Mouse (Mus musculus): ENCODE measurements around the gene Exoc3l4. TPM values are rescaled to one million over a fixed set of nuclear protein-coding genes. Genes with fewer than 3 reads are reported as not detected.

Exoc3l4 gene
- polyA plus RNA-seq, 1 experiment from 2014 or later: 25.9 TPM

- Histone ChIP-seq H3K27me3 (ENCODE audit: insufficient read depth, low read length) (0 out of 2 replicates have a peak, but pooled peaks cover 6% of the 10 kb centered on the region), H3K27ac (no peak overlapping the region), H3K4me3 (replicated peaks; ENCODE audit: low read depth, low read length) (no peak overlapping the region), H3K4me2 (ENCODE audit: low read length) (no peak overlapping the region), H3K4me1 (replicated peaks; ENCODE audit: insufficient read depth, low read length) (peaks cover 10% of the 10 kb centered on the region), H3K36me3 (ENCODE audit: insufficient read depth, low read length) (no peaks in the 10 kb centered on the region), H3K9ac (ENCODE audit: low read depth, low read length) (no peak overlapping the region), H3K9me3 (replicated peaks; ENCODE audit: low read length) (no peaks in the 10 kb centered on the region)
- ATAC-seq (replicated peaks; ENCODE audit: low FRiP score, low read depth) (no peak), DNase-seq (ENCODE audit: low spot score) (no peak)
- TF ChIP-seq CTCF (IDR thresholded peaks at IDR 0.05; ENCODE audit: low read depth): no peak
- WGBS: 59% methylated on average over 10 of the region's 10 CpGs
Measured at GRCm38 (mm10) chr12:111404880-111405279, 11.9 kb upstream of the Exoc3l4 start.

GRCm38 (mm10) chr12:111406622-111407021 is 10.2 kb upstream of the Exoc3l4 start, which contains the start of gene Lbhd2:
TSS of gene Lbhd2 (plus strand) at chr12:111406809.
- Histone ChIP-seq H3K36me3 (ENCODE audit: insufficient read depth, low read length) (no peaks in the 10 kb centered on the region), H3K9me3 (replicated peaks; ENCODE audit: low read length) (no peaks in the 10 kb centered on the region), H3K4me1 (replicated peaks; ENCODE audit: insufficient read depth, low read length) (peaks cover 10% of the 10 kb centered on the region), H3K27ac (no peak within 1 kb of the TSS), H3K9ac (ENCODE audit: low read depth, low read length) (no peak within 1 kb of the TSS; the same call in 1 of the 2 replicates), H3K27me3 (ENCODE audit: insufficient read depth, low read length) (0 out of 2 replicates have a peak, but pooled peaks cover 6% of the 10 kb centered on the region), H3K4me2 (ENCODE audit: low read length) (peak within 1 kb of the TSS; percentile 54), H3K4me3 (replicated peaks; ENCODE audit: low read depth, low read length) (peak within 1 kb of the TSS; percentile 23)
- no peak for DNase-seq (ENCODE audit: low spot score)
- no peak for TF ChIP-seq CTCF (IDR thresholded peaks at IDR 0.05; ENCODE audit: low read depth)
- 4% methylated on average over 23 of the region's 24 CpGs for WGBS
- no peak for ATAC-seq (replicated peaks; ENCODE audit: low FRiP score, low read depth)

GRCm38 (mm10) chr12:111409583-111409982 is 7.2 kb upstream of the Exoc3l4 start:
- H3K4me3 ChIP-seq (replicated peaks; ENCODE audit: low read depth, low read length): no peak overlapping the region
- no peak overlapping the region for H3K27ac ChIP-seq
- 41% methylated on average over 5 of the region's 5 CpGs for WGBS
- H3K36me3 ChIP-seq (ENCODE audit: insufficient read depth, low read length): no peaks in the 10 kb centered on the region
- H3K27me3 ChIP-seq (ENCODE audit: insufficient read depth, low read length): 0 out of 2 replicates have a peak, but pooled peaks cover 6% of the 10 kb centered on the region
- peaks cover 13% of the 10 kb centered on the region for H3K4me1 ChIP-seq (replicated peaks; ENCODE audit: insufficient read depth, low read length)
- H3K9me3 ChIP-seq (replicated peaks; ENCODE audit: low read length): no peaks in the 10 kb centered on the region
- ATAC-seq (replicated peaks; ENCODE audit: low FRiP score, low read depth) (no peak), DNase-seq (ENCODE audit: low spot score) (no peak)
- no peak overlapping the region for H3K4me2 ChIP-seq (ENCODE audit: low read length)
- H3K9ac ChIP-seq (ENCODE audit: low read depth, low read length): no peak overlapping the region
- TF ChIP-seq CTCF (IDR thresholded peaks at IDR 0.05; ENCODE audit: low read depth): no peak

GRCm38 (mm10) chr12:111411631-111412355 is 5.0 kb upstream of the Exoc3l4 start:
- no peak for ATAC-seq (replicated peaks; ENCODE audit: low FRiP score, low read depth)
- DNase-seq (ENCODE audit: low spot score): no peak
- Histone ChIP-seq H3K4me3 (replicated peaks; ENCODE audit: low read depth, low read length) (no peak overlapping the region), H3K36me3 (ENCODE audit: insufficient read depth, low read length) (no peaks in the 10 kb centered on the region), H3K27ac (0 out of 2 replicates have a peak overlapping the region, but pooled peaks have one; percentile 81), H3K9ac (ENCODE audit: low read depth, low read length) (no peak overlapping the region), H3K9me3 (replicated peaks; ENCODE audit: low read length) (no peaks in the 10 kb centered on the region), H3K27me3 (ENCODE audit: insufficient read depth, low read length) (no peaks in the 10 kb centered on the region), H3K4me1 (replicated peaks; ENCODE audit: insufficient read depth, low read length) (peaks cover 14% of the 10 kb centered on the region), H3K4me2 (ENCODE audit: low read length) (no peak overlapping the region)
- WGBS: 80% methylated on average over 8 of the region's 8 CpGs
- TF ChIP-seq CTCF (IDR thresholded peaks at IDR 0.05; ENCODE audit: low read depth): no peak

- no peaks in the 10 kb centered on the region for H3K36me3 ChIP-seq (ENCODE audit: insufficient read depth, low read length)
- DNase-seq (ENCODE audit: low spot score) (peak; percentile 74), ATAC-seq (replicated peaks; ENCODE audit: low FRiP score, low read depth) (peak; percentile 8)
- peak overlapping the region; percentile 20; the same call in 1 of the 2 replicates for H3K4me3 ChIP-seq (replicated peaks; ENCODE audit: low read depth, low read length)
- H3K4me1 ChIP-seq (replicated peaks; ENCODE audit: insufficient read depth, low read length): peaks cover 14% of the 10 kb centered on the region
- H3K9ac ChIP-seq (ENCODE audit: low read depth, low read length): peak overlapping the region; percentile 41; the same call in 1 of the 2 replicates
- 14% methylated on average over 12 of the region's 12 CpGs for WGBS
- no peaks in the 10 kb centered on the region for H3K27me3 ChIP-seq (ENCODE audit: insufficient read depth, low read length)
- H3K9me3 ChIP-seq (replicated peaks; ENCODE audit: low read length): no peaks in the 10 kb centered on the region
- H3K27ac ChIP-seq: peak overlapping the region; percentile 81
- peak; percentile 51 for TF ChIP-seq CTCF (IDR thresholded peaks at IDR 0.05; ENCODE audit: low read depth)
- H3K4me2 ChIP-seq (ENCODE audit: low read length): peak overlapping the region; percentile 56
Measured at GRCm38 (mm10) chr12:111412581-111413284, 4.1 kb upstream of the Exoc3l4 start.

GRCm38 (mm10) chr12:111413300-111413699 is 3.5 kb upstream of the Exoc3l4 start:
- ATAC-seq (replicated peaks; ENCODE audit: low FRiP score, low read depth): peak; percentile 74
- H3K27me3 ChIP-seq (ENCODE audit: insufficient read depth, low read length): no peaks in the 10 kb centered on the region
- peak overlapping the region; percentile 56 for H3K4me2 ChIP-seq (ENCODE audit: low read length)
- H3K27ac ChIP-seq: peak overlapping the region; percentile 81
- DNase-seq (ENCODE audit: low spot score): peak; percentile 95
- H3K4me1 ChIP-seq (replicated peaks; ENCODE audit: insufficient read depth, low read length): peaks cover 14% of the 10 kb centered on the region
- H3K36me3 ChIP-seq (ENCODE audit: insufficient read depth, low read length): no peaks in the 10 kb centered on the region
- peak overlapping the region; percentile 41; the same call in 1 of the 2 replicates for H3K9ac ChIP-seq (ENCODE audit: low read depth, low read length)
- H3K4me3 ChIP-seq (replicated peaks; ENCODE audit: low read depth, low read length): peak overlapping the region; percentile 20; the same call in 1 of the 2 replicates
- H3K9me3 ChIP-seq (replicated peaks; ENCODE audit: low read length): no peaks in the 10 kb centered on the region
- TF ChIP-seq CTCF (IDR thresholded peaks at IDR 0.05; ENCODE audit: low read depth): peak; percentile 99
- 2% methylated on average over 21 of the region's 21 CpGs for WGBS

Data from kidney, postnatal 0 days (tissue).